Mouse (Mus musculus) midbrain, embryonic 14.5 days (tissue): ENCODE data around the gene Glipr1l2. TPM values are rescaled to one million over a fixed set of nuclear protein-coding genes. Genes with fewer than 3 reads are reported as not detected.
"Not testable (repeated sequence)": the region's sequence is repeated elsewhere in the genome, so short reads cannot be mapped to it uniquely, and the experiment has no call there.

ENCODE experiments used
- ATAC-seq: fragments of 200-750 bp; cut with Nextera tagmentation; 2 replicates; pipeline ENCODE4 v1.8.0; 2017; ENCODE audit warnings: moderate number of reproducible peaks, moderate library complexity; ENCODE audit not compliant: low FRiP score, low TSS enrichment
- DNase-seq: peaks from one replicate; pipeline ENCODE4 v3.0.0-alpha.2; 2015
- H3K27ac ChIP-seq: fragments of 300-500 bp; sonication (generic); replicated peaks from 2 replicates; pipeline ENCODE4 v1.5.1; 2014; ENCODE audit warnings: mild to moderate bottlenecking, low read depth, low read length, moderate library complexity
- H3K27me3 ChIP-seq: fragments of 300-500 bp; sonication (generic); 2 replicates; pipeline ENCODE4 v1.6.1; 2014; ENCODE audit warnings: low read length, control low read depth, mixed read lengths; ENCODE audit not compliant: control insufficient read depth, insufficient read depth
- H3K36me3 ChIP-seq: fragments of 300-500 bp; sonication (generic); 2 replicates; pipeline ENCODE4 v1.6.1; 2014; ENCODE audit warnings: low read length, control low read depth; ENCODE audit not compliant: control insufficient read depth, insufficient read depth
- H3K4me1 ChIP-seq: fragments of 300-500 bp; sonication (generic); 2 replicates; pipeline ENCODE4 v1.6.1; 2014; ENCODE audit warnings: mild to moderate bottlenecking, antibody characterized with exemption, low read length, control low read depth; ENCODE audit not compliant: control insufficient read depth, insufficient read depth
- H3K4me2 ChIP-seq: fragments of 300-500 bp; sonication (generic); 2 replicates; pipeline ENCODE4 v1.6.1; 2014; ENCODE audit warnings: mild to moderate bottlenecking, low read length, moderate library complexity
- H3K4me3 ChIP-seq: fragments of 300-500 bp; sonication (generic); replicated peaks from 2 replicates; pipeline ENCODE4 v1.5.1; 2014; ENCODE audit warnings: low read depth, low read length
- H3K9ac ChIP-seq: fragments of 300-500 bp; sonication (generic); replicated peaks from 2 replicates; pipeline ENCODE4 v1.6.1; 2014; ENCODE audit warnings: mild to moderate bottlenecking, low read length, moderate library complexity
- H3K9me3 ChIP-seq: fragments of 300-500 bp; sonication (generic); 2 replicates; pipeline ENCODE4 v1.6.1; 2016; ENCODE audit warnings: low read length, control low read depth, mixed read lengths; ENCODE audit not compliant: control insufficient read depth
- WGBS: fragments of 180-500 bp; shearing (Covaris S2); extraction: QIAGEN DNeasy Blood & Tissue Kit; methylation state at CpG from one replicate; pipeline ENCODE4 v1.1.7; 2014; 5-methylcytosine and 5-hydroxymethylcytosine counted together
- polyA plus RNA-seq: library from polyadenylated mRNA; unstranded; fragments of >200 nt; fragmentation: Nextera tagmentation; extraction: Ambion mirVana; gene quantifications from 2 replicates; pipeline ENCODE4 v1.2.1, GENCODE M21; 2014

Gene Glipr1l2
- polyA plus RNA-seq, 1 experiment from 2014 or later = not detected

DNA sequence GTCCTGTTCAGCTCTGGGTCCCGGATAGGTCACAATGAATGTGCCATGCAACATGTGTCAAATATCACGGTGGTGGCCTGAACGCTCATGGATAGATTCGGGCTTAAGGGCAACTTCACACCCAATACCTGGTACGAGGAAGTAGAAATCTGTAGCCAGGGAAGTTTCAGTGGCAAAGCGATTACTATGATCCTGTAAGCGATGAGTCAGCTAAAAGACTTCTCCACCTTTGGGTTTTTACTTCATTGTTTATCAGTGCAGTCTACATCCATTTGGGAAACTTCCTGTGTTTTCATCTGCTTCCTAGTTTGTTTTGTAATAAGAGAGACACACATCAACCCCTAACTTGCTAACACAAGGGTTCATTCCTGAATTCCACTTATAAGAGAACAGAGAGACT, 27.2 kb downstream of the Glipr1l2 start:
- DNase-seq = no peak
- Histone ChIP-seq H3K9me3 (no peaks in the 10 kb centered on the region), H3K4me1 (no peaks in the 10 kb centered on the region), H3K36me3 (no peaks in the 10 kb centered on the region), H3K27ac (no peak overlapping the region), H3K4me3 (no peak overlapping the region), H3K4me2 (no peak overlapping the region), H3K27me3 (no peaks in the 10 kb centered on the region), H3K9ac (no peak overlapping the region)
- WGBS = 97% methylated on average over 7 of the region's 7 CpGs
- no peak for ATAC-seq

DNA sequence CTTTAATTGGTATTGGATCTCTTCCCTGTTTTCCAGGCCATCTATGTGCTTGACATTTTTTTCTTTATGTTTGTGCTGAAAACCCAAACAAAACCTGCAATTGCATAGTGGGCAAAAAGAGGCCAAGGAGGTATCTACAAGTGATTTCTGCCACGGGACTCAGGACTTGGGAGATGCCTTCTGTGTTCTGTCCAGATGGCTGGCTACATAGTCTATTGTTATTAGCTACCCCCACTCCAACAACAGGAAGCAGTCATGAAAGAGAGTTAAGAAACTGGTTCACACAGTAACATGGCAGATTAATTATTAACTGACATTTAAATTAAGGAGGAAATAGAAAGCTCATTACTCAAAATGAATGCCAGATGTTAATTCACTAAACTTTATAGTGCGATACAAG, 41.9 kb downstream of the Glipr1l2 start:
- H3K4me2 ChIP-seq, DNase-seq: not testable (repeated sequence)
- WGBS = 69% methylated on average over 2 of the region's 2 CpGs

DNA sequence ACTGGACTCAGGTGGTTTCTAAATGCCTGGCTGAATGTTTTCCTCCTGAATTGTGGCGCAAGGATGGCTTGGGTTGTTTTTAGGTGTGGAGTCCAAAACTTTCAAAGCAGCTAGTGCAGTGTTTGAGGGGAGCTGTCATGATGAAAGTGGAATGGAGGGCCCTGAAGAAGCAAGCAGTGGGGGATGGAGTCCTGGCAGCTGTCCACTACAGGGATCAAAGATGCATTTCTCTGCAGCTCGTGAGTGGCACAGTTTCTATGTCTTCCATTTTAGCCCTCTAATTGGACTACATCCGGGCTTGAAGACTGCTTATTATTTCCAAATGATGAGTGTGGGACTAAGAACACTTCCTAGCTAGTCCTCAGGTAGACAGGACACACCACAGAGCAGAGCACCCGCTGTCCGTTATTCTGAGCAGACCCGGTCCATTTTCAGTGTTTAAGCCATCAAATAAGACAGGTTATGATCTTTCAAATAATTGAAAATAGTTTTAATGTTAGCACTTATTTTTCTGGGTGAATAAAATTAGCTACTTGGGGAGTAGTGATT, 44.6 kb downstream of the Glipr1l2 start:
- H3K4me3 ChIP-seq, H3K36me3 ChIP-seq, H3K4me2 ChIP-seq, H3K9ac ChIP-seq, ATAC-seq, H3K9me3 ChIP-seq, H3K27ac ChIP-seq, H3K27me3 ChIP-seq, DNase-seq, H3K4me1 ChIP-seq: not testable (repeated sequence)
- 81% methylated on average over 6 of the region's 6 CpGs for WGBS

More for the DNA sequence above, 41.9 kb downstream of the Glipr1l2 start:
- ATAC-seq, H3K27me3 ChIP-seq, H3K9me3 ChIP-seq, H3K9ac ChIP-seq, H3K4me1 ChIP-seq, H3K27ac ChIP-seq, H3K4me3 ChIP-seq, H3K36me3 ChIP-seq: not testable (repeated sequence)

DNA sequence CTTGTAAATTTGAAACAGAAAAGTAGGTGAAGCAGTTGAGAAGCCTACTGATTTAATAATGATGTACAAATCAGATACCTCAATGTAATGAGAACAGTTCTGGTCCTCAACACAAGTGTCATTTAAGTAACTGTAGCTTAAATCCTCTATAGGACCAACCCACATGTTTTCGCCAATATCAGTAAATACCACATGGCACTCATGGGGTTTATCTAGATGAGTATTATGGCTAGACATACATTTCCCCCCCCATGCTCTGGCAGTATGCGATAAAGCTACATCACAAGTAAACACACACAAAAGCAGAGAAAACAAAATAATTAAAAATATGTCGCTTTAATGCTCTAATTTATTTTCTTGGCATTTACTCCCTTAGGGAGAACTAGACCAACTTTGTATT, 49.0 kb downstream of the Glipr1l2 start:
- H3K4me3 ChIP-seq = no peak overlapping the region
- H3K9ac ChIP-seq = no peak overlapping the region
- no peaks in the 10 kb centered on the region for H3K27me3 ChIP-seq
- ATAC-seq (no peak), DNase-seq (no peak)
- no peaks in the 10 kb centered on the region for H3K4me1 ChIP-seq
- H3K4me2 ChIP-seq = no peak overlapping the region
- no peaks in the 10 kb centered on the region for H3K9me3 ChIP-seq
- WGBS = 91% methylated on average over 3 of the region's 3 CpGs
- no peak overlapping the region for H3K27ac ChIP-seq
- H3K36me3 ChIP-seq = no peaks in the 10 kb centered on the region

DNA sequence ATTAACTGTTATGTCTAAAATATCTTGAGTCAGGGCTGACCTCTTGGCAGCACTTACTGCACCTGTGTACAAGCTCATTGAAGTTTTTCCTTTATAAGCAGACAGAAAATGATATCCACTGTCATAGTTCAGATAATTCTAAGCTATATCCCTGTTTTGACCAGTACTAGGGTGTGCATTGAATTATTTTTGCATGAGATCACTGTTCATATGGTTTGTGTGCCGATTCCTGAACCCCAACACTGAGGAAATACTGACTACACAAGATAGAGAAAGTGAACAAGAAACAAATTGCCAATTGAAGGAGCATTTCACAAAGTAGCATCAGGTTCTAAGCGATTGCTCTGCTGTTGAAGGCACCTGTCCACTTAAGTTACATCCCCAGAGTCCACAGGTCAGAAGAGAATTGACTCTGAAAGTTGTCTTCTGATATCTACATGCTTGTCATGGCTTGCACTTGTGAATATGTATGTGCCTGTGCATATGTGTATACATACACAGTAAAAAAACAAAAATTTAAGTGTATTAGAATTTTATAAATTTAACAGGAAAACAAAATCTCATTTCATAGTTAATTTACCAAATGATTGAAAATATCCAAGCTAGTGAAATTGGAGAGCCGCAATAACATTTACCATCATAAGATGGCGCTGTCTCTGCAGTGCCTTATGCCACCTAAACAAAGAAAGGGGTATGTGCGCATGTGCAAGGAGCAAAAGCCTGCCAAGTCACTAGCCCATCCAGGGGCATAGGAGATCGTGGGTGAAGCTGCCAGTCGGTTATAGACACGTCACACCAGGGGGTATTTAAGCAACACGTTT, 55.1 kb downstream of the Glipr1l2 start:
- H3K4me1 ChIP-seq = no peaks in the 10 kb centered on the region
- DNase-seq = peak; percentile 92

GRCm38 (mm10) chr10:112138871-112139430, 55.8 kb downstream of the Glipr1l2 start:
- Histone ChIP-seq H3K9ac (peak overlapping the region; percentile 40; the same call in 1 of the 2 replicates), H3K36me3 (no peaks in the 10 kb centered on the region), H3K4me2 (peak overlapping the region; percentile 52), H3K27me3 (no peaks in the 10 kb centered on the region), H3K9me3 (no peaks in the 10 kb centered on the region), H3K4me1 (no peaks in the 10 kb centered on the region), H3K4me3 (peak overlapping the region; percentile 32), H3K27ac (0 out of 2 replicates have a peak overlapping the region, but pooled peaks have one; percentile 52)
- 31% methylated on average over 6 of the region's 6 CpGs for WGBS
- peak; percentile 56; the same call in 1 of the 2 replicates for ATAC-seq
- no peak for DNase-seq

More for the DNA sequence above, 55.1 kb downstream of the Glipr1l2 start:
- Histone ChIP-seq H3K4me2 (peak overlapping the region; percentile 52), H3K27ac (0 out of 2 replicates have a peak overlapping the region, but pooled peaks have one; percentile 52), H3K9ac (peak overlapping the region; percentile 40; the same call in 1 of the 2 replicates), H3K4me3 (peak overlapping the region; percentile 32), H3K9me3 (no peaks in the 10 kb centered on the region), H3K27me3 (no peaks in the 10 kb centered on the region), H3K36me3 (no peaks in the 10 kb centered on the region)
- ATAC-seq = peak; percentile 91
- 16% methylated on average over 9 of the region's 9 CpGs for WGBS

- Histone ChIP-seq H3K27me3 (no peaks in the 10 kb centered on the region), H3K36me3 (no peaks in the 10 kb centered on the region), H3K9me3 (no peaks in the 10 kb centered on the region), H3K9ac (no peak overlapping the region), H3K4me1 (no peaks in the 10 kb centered on the region), H3K4me2 (no peak overlapping the region), H3K27ac (no peak overlapping the region), H3K4me3 (no peak overlapping the region)
- 55% methylated on average over 2 of the region's 2 CpGs for WGBS
- ATAC-seq = no peak
- DNase-seq = peak; percentile 9
Observed at GRCm38 (mm10) chr10:112139834-112140233, 56.7 kb downstream of the Glipr1l2 start.
